Mouse (Mus musculus): ENCODE measurements at regions not wholly inside any gene's neighbourhood (a gene's known extent, or its start where the extent isn't known, plus 50 kb on each side); places are given as distances from the start of the nearest gene placed in this dataset.

DNA sequence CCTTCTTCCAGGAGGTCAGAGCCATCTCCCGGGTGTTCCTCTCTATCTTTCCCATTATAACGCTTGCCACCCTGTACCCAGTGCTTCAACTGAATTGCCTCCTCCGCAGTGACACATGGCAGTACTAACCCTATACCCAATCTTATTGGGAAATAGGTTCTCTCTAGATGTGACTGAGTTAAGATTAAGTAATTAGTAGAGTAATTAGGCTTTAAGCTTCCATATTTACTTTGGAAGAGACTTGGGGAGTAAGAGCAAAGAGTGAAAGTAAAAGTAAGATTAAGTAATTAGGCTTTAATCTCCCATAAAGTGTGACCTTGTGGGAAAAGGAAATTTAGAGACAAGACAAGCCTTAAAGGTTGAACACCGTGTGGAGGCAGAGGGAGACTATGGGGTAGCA lies 148.7 kb upstream of the Prok2 start:
- CTCF ChIA-PET, result no interaction called here

DNA sequence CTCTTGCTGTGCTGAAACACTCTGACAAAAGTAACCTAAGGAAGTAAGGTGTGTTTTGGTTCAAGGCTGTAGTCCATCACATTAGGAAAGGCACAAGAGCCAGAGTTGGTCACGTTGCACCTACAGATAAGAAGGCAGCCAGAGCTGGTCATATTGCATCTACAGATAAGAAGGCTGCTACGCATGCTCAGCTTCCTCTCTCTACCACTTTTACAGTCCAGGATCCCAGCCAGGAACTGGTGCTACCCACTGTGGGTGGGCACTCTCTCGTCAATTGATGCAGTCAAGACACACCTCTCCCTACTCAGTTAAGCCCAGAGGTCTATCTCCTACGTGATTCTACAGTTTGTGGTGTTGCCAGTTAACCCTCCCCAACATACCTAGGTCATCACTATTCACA lies 147.8 kb upstream of the Prok2 start:
- POLR2A ChIA-PET, result interaction anchor here in 1 of 4 experiments (0.6 kb wide), 1 partner anchor 20 kb away, joined by 3 read pairs; no protein-coding TSS in a partner anchor

More for the DNA sequence above, 148.7 kb upstream of the Prok2 start:
- POLR2A ChIA-PET, result no interaction called here

DNA sequence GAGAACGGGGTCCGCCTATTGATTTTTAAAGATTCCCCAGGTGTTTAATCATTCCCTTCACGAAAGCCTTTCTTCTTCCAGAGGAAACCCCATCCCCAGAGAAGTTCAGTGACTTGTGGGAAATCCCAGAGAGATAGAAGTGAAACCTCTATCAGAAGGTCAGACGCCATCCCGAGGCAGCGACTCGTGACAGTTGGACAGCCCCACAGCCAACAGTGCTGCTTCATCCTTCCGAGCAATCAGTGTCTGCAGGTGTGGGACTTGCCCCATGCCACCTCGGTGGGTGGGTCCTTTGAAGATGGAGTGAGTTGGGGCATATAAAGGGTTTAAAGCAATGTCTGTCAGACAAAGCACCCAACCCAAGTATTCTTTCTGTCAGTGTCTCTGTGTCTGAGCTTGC lies 139.9 kb upstream of the Prok2 start:
- POLR2A ChIA-PET, result interaction anchor here in 1 of 4 experiments (1.2 kb wide), 1 partner anchor 16 kb away, joined by 3 read pairs; no protein-coding TSS in a partner anchor
- CTCF ChIA-PET, result interaction anchor here in 2 of 4 experiments (0.5 to 1.8 kb wide), 5 partner anchors 37 to 698 kb away, joined by 4 to 7 read pairs (median 5); no protein-coding TSS in a partner anchor

More for the DNA sequence above, 147.8 kb upstream of the Prok2 start:
- CTCF ChIA-PET, result interaction anchor here in 1 of 4 experiments (1.5 kb wide), 1 partner anchor 9 kb away, joined by 3 read pairs; no protein-coding TSS in a partner anchor

DNA sequence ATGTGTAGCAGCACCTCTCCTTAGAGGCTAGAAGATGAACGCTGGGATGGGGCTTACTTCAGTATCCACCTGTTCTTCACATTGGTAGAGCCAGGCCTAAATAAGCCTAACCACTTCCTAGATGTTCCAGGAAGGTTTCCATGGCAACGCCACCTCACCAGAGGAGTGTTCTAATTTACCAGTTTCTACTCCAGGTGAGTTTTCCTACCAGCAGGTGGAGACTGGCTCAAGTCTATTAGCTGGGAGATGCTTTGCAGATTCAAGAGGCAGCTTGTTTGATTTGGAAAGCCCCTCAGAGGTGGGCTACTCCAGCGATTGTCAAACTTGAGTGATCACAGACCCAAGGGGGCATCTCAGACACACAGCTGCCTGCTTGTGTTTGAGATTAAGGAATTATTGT lies 138.8 kb upstream of the Prok2 start:
- ChIA-PET CTCF (interaction anchor here in 3 of 4 experiments (0.7 to 1.8 kb wide), 7 partner anchors 9 to 678 kb away, joined by 3 to 7 read pairs (median 4); no protein-coding TSS in a partner anchor), POLR2A (interaction anchor here in 1 of 4 experiments (1.2 kb wide), 1 partner anchor 17 kb away, joined by 3 read pairs; no protein-coding TSS in a partner anchor)

DNA sequence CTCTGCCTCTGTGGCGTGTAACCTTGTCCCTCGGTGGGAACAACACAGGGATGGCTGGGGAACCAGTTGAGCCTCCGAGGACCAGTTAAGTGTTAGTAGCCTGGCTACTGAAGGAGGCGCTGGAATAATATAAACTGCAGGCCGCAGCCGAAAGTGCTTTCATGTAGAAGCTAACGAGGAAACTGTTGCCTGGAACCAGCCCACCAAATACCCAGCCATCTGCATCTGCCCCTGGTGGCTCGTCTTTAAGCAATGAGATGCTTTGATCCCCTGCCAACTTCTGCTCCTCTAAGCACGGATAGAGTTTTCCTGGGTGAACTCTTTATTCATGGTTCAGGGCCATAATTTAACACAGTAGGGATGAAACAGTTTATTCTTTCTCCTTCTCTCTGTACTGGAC lies 137.2 kb upstream of the Prok2 start:
- CTCF ChIA-PET, result interaction anchor here in 1 of 4 experiments (0.5 kb wide), 1 partner anchor 13 kb away, joined by 3 read pairs; no protein-coding TSS in a partner anchor

DNA sequence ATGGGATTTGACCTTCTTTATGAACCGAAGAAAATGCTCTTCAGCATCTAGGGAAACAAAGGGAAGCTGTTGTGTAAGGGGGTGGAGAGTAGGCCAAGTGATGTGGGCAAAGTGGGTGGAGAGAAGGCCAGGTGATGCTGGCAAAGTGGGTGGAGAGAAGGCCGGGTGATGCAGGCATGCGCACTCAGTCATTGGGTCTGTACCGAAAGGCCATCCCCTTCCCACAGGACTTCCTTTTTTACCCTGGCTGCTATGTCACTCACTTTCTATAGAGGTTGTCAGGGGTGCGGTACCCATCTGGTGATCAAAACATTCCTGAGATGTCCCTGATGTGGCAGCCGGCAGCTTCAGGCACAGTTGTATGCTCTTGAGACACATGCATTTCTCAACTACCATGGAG lies 131.2 kb upstream of the Prok2 start:
- ChIA-PET POLR2A (no interaction called here), CTCF (no interaction called here)

More for the DNA sequence above, 137.2 kb upstream of the Prok2 start:
- POLR2A ChIA-PET, result interaction anchor here in 1 of 4 experiments (0.7 kb wide), 1 partner anchor 793 kb away, joined by 3 read pairs; no protein-coding TSS in a partner anchor

DNA sequence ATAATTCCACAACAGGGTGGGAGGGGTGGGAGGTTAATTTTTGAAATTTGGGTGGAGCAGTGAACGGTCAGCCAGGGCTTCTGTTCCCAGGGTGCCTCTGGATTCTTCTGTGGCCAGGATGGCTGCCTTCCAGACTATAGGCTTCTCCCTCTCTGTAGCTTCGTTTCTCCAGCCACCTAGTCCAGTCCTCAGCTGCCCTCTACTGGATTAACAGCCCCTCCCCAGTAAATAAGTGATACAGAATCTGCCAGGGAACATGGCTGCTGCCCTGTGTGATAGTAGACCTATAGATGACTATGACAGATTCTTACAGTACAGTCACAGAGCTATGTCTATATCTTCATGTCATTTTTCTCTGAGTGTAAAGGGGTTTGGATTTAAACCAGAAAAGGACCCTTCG lies 127.5 kb upstream of the Prok2 start:
- POLR2A ChIA-PET, result no interaction called here
- CTCF ChIA-PET, result interaction anchor here in 2 of 4 experiments (0.6 to 0.8 kb wide), 2 partner anchors 49 to 50 kb away, joined by 3 read pairs; no protein-coding TSS in a partner anchor

DNA sequence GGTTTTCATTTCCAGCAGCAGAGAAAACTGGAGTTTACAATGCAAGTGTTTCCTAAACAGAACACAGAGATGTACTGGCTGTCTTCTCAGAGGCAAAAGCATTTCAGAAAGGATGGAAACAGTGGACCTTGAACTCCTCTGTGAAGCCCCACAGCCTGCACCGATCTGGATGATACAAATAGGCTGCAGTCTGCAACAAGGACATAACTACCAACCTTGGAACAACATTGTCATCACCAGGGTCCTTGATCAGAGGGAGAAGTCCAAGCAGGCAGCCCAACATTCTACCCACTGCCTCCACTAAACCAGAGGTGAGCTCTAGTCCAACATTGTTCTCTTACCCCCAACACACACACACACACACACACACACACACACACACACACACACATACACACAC lies 124.5 kb upstream of the Prok2 start:
- CTCF ChIA-PET, result interaction anchor here in 2 of 4 experiments (0.6 to 0.7 kb wide), 3 partner anchors 13 to 687 kb away, joined by 3 read pairs; no protein-coding TSS in a partner anchor
- POLR2A ChIA-PET, result interaction anchor here in 1 of 4 experiments (0.6 kb wide), 1 partner anchor 50 kb away, joined by 3 read pairs; no protein-coding TSS in a partner anchor

DNA sequence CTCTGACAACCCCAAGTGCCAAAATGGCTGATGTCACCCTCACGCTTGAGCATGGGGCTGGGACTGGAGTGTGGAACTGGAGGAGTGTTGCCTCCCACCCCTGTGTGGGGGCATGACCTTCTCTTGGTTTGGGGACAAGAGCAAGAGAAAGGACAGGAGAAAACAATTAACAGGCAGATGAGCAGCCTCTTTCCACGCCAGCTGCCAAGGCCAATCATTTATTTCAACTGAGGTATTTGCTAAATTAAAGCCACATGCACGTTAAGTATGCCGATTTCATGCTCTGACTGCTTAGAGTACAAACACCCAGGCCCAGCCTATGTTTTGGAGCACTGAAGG lies 119.3 kb upstream of the Prok2 start:
- CTCF ChIA-PET, result interaction anchor here in 1 of 4 experiments (0.7 kb wide), 1 partner anchor 40 kb away, joined by 3 read pairs; no protein-coding TSS in a partner anchor
- POLR2A ChIA-PET, result interaction anchor here in 1 of 4 experiments (0.6 kb wide), 1 partner anchor 41 kb away, joined by 3 read pairs; no protein-coding TSS in a partner anchor

DNA sequence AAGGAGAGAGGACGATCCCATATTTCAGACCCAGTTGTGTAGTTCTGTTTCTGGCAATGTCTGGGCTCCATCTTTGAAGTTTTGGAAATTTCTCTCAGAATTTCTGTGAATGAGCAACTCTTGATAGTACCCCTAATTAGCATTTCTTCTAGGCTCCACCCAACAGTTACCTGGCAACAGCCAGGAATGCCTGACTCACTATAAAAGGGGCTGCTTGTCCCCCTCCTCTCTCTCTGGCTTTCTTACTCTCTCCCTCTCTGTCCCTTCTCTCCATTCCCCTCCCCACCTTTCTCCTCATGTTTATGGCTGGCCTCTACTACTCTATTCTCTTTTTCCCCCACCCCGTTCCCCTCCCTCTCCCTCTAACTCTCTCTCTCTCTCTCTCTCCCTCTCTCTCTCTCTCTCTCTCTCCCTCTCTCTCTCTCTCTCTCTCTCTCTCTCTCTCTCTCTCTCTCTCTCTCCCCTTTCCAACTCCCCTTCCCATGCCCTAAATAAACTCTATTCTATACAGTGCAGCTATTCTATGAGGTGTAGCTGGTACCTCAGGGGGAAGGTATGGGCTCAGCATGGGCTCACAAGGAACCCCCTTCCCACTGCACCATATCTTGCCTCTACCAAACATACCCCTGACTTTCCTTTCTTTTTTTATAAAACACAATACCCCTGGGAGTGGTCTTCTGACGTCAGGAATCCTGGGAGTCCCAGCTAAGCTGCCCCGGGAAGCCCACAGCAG lies 118.7 kb upstream of the Prok2 start:
- ChIA-PET CTCF (interaction anchor here in 1 of 4 experiments (0.7 kb wide), 1 partner anchor 41 kb away, joined by 3 read pairs; no protein-coding TSS in a partner anchor), POLR2A (interaction anchor here in 1 of 4 experiments (0.5 to 0.6 kb wide), 2 partner anchors 40 to 322 kb away, joined by 3 to 4 read pairs; no protein-coding TSS in a partner anchor)

DNA sequence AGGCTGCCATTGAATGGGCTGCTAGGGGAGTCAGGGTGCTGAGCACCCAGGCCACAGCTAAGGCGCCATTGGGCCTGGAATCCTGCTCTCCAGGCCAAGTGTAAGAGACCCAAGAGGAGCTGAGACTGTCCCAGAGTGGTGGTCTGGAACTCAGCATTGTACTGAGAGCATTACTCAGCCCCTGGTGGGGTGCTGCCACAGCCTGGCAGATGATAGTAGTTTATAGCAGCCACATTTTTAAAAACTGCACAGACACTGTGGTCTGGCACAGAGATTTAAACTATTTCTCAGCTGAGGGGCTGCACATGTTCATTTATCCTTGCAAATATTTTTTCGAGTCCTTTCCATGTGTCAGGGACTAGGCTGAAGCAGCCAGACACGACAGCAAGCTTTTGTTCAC lies 117.3 kb upstream of the Prok2 start:
- POLR2A ChIA-PET, result no interaction called here
- CTCF ChIA-PET, result no interaction called here

DNA sequence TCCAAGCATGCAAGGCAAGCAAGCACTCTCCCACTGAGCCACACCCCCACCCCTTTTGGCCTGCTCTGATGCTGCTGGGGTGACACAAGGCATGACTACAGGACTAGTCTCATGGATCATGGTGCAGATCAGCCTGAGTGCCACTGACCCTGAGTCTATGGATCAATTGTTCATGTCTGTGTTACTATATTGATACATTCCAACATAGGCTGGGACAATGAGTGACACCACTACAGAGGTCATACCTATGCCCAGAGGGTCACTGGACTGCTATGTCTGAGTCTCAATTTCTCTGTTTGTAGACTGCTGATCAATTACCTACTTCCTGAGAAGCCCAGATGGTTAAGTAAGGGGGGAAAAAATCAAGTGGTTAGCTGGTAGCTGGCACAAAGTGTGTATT lies 116.5 kb upstream of the Prok2 start:
- ChIA-PET POLR2A (no interaction called here), CTCF (no interaction called here)

DNA sequence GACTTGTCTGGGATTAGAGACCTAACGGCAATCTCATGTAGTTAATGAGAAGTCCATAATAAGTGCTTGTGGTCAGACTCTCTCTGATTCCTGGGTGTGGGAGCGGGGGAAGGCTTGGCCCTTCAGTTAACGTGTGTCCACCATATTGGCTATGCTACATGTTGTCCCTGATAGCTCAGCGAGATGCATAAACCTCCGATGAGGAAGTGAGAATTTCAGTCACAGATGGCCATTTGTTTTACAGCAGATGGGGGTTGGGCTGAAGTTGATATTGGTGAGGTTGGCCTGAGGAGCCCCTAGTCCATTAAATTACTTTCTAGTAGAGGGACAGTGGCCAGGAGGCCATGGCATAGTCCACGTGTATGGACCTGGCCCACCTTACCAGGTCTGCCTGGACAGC lies 114.6 kb upstream of the Prok2 start:
- ChIA-PET POLR2A (no interaction called here), CTCF (no interaction called here)

DNA sequence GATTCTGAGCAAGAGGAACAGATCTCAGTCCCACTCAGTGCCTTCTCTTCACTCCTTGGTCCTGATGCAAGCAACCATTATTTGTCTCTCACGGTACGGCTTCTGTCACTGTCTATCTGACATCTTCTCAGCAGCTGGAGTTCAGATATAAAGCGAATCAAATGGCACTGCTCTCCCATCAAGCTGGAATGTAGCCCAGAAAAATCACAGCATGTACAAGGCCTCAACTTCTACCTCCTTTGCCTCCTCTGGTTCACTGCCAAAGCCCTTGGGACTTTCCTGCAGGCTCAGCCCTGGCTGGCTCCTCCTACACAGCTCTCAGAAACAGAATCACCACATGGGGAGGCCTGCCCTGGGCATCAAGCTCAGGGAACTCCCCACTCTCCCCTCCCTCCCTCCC lies 107.1 kb upstream of the Prok2 start:
- CTCF ChIA-PET, result no interaction called here

DNA sequence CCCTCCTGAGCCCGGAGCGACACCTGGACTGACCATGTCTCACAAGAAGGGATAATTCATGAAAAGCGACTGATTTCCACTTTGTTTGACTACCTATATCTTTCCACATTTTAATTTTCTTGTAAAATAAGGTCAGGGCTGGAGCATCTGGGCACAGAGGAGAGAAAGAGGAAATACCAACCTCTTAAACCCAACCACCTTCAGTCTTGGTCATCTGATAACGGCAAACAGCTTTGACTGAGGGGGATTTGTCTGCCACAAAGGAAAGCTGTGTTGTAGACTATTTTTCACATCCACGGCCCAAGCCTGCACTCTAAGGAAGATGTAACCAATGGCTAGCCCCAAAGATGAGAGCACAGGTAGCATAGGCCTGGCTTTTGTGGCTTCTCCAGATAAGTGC lies 101.4 kb upstream of the Prok2 start:
- POLR2A ChIA-PET, result no interaction called here
- CTCF ChIA-PET, result interaction anchor here in 1 of 4 experiments (0.5 kb wide), 1 partner anchor 622 kb away, joined by 4 read pairs; no protein-coding TSS in a partner anchor

More for the DNA sequence above, 107.1 kb upstream of the Prok2 start:
- POLR2A ChIA-PET, result interaction anchor here in 1 of 4 experiments (0.6 kb wide), 1 partner anchor 58 kb away, joined by 4 read pairs; no protein-coding TSS in a partner anchor

DNA sequence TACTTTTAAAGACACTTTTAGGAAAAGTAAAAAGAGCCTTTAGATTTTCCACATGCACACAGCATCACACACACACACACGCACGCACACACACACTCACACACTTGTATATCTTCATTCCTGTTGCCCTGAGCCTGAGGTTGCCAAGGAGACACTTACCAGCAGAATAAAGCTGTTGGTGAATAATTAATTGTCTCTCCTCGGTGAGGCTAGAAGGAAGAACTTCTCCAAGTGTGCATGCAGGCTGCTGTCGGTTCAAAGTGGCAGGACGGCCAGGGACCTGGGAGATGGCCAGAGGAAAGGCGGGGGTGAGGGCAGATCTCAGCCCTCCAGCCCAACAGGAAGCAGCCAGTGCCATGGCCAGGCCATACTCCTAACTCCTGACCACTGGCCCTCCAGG lies 98.6 kb upstream of the Prok2 start:
- ChIA-PET CTCF (interaction anchor here in 1 of 4 experiments (1.1 kb wide), 1 partner anchor 20 kb away, joined by 4 read pairs; no protein-coding TSS in a partner anchor), POLR2A (no interaction called here)

DNA sequence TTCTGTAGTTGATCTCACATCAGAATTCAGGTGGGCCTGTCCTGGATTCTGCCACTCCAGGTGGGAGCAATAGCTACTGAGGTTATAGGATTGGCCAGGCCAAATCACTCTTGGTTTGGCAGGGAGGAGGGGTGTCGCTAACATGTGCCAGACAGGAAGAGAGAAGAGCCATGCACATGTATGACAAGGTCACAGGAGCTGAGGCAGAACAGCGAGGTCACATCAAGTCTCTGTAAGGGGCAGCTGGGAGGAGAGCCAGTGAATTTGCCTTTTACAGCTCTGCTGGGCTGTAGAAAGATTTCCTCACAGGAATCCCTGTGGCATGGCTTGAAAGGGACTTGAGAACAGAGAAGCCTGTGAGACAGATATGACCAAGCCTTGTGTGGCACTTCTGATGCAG lies 96.3 kb upstream of the Prok2 start:
- CTCF ChIA-PET, result no interaction called here
- POLR2A ChIA-PET, result interaction anchor here in 1 of 4 experiments (0.9 kb wide), 1 partner anchor 778 kb away, joined by 5 read pairs; no protein-coding TSS in a partner anchor

DNA sequence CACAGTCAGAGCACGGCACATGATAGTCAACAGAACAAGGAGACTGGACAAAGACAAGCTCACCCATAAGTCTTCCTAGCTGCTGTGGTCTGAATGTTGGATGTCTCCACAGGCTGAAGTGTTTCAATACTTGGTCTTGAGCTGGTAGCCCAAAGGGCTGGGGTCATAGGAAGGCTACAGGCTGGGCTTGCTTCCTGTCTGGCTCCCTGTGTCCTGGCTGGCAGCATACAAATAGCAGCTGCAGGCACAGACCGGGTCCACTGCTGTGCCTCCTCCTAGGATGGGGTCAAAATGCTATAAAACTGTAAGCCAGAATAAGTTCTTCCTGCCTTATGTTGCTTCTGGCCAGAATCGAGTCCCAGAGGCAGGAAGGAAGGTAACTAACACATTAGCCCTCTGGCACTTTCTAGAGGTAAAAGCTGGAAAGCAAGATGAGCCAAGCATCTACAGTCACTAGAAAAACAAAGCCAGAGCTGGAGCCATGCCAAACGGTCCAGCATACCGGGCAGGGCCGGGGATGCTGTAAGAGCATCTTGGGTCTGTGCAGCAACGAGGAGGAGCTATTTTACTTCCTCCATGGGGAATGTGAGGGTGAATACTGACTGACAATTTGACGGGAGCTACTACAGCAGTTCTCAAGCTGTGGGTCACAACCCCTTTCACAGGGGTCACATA lies 93.2 kb upstream of the Prok2 start:
- POLR2A ChIA-PET, result no interaction called here
- CTCF ChIA-PET, result interaction anchor here in 3 of 4 experiments (0.6 to 2.0 kb wide), 3 partner anchors 13 to 48 kb away, joined by 3 to 7 read pairs (median 4); no protein-coding TSS in a partner anchor

DNA sequence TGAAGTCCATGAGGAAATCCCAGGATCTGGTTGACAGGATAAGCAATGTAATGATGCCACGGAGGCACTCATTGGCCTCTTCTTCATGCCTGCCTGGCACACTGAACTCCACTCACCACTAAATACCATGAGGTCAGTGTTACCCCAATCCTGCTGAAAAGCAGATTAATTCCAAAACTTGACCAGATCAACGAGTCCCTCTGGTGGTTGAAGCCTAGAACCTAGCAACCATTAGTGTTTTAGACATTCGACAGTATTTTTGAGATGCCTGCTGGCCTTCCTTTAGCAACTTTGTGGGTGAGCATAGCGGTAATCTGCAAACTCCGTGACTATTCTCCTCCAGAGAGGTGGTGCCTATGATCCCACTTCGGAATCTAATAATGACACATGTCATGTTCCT lies 92.3 kb upstream of the Prok2 start:
- ChIA-PET CTCF (interaction anchor here in 2 of 4 experiments (0.6 to 2.0 kb wide), 2 partner anchors 14 to 47 kb away, joined by 4 to 7 read pairs; no protein-coding TSS in a partner anchor), POLR2A (no interaction called here)

All from embryonic stem cell, embryonic (primary cell).